Mouse (Mus musculus): ENCODE measurements around the gene Zfyve16. TPM values are rescaled to one million over a fixed set of nuclear protein-coding genes. Genes with fewer than 3 reads are reported as not detected.

Zfyve16 gene
- polyA plus RNA-seq, 1 experiment = 18.6 TPM

- TF ChIP-seq POLR2A (IDR thresholded peaks at IDR 0.05; ENCODE audit: borderline replicate concordance, extremely low read depth, insufficient read depth, insufficient read length, poor library complexity, severe bottlenecking) = no peak
- no peak for TF ChIP-seq CTCF (IDR thresholded peaks at IDR 0.05; ENCODE audit: borderline replicate concordance, extremely low read depth, insufficient read depth, insufficient read length)
- no peak for DNase-seq (ENCODE audit: low read depth)
These were observed 66.0 kb downstream of the Zfyve16 start for GRCm38 (mm10) chr13:92464698-92465097.

DNA sequence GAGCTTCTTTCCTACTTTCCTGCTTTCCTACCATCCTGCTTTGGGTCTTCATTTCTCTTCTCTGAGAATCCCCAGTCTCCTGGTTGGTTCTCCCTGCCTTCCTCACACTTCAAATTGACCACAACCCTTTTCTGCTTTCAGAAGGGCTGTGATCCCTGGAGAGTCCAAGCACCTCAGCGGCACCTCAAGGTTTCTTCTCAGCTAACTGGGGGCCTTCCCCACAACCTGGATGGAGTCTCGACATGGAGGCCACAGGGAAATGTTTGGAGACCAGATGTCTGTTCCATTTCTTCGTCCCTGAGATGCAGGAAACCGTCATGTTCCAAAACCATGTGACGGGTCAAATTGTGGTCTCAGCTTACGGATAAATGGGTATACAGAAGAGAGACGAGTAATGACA lies 83.8 kb downstream of the Zfyve16 start:
- TF ChIP-seq POLR2A (IDR thresholded peaks at IDR 0.05; ENCODE audit: borderline replicate concordance, extremely low read depth, insufficient read depth, insufficient read length, poor library complexity, severe bottlenecking) (no peak), CTCF (IDR thresholded peaks at IDR 0.05; ENCODE audit: borderline replicate concordance, extremely low read depth, insufficient read depth, insufficient read length) (no peak)
- no peak for DNase-seq (ENCODE audit: low read depth)

GRCm38 (mm10) chr13:92440286-92440685 lies 90.4 kb downstream of the Zfyve16 start:
- TF ChIP-seq CTCF (IDR thresholded peaks at IDR 0.05; ENCODE audit: borderline replicate concordance, extremely low read depth, insufficient read depth, insufficient read length) (no peak), POLR2A (IDR thresholded peaks at IDR 0.05; ENCODE audit: borderline replicate concordance, extremely low read depth, insufficient read depth, insufficient read length, poor library complexity, severe bottlenecking) (no peak)
- DNase-seq (ENCODE audit: low read depth) = no peak

GRCm38 (mm10) chr13:92438656-92439055 lies 92.0 kb downstream of the Zfyve16 start:
- no peak for DNase-seq (ENCODE audit: low read depth)
- TF ChIP-seq CTCF (IDR thresholded peaks at IDR 0.05; ENCODE audit: borderline replicate concordance, extremely low read depth, insufficient read depth, insufficient read length) (no peak), POLR2A (IDR thresholded peaks at IDR 0.05; ENCODE audit: borderline replicate concordance, extremely low read depth, insufficient read depth, insufficient read length, poor library complexity, severe bottlenecking) (no peak)

Other genes starting within 250 kb of the Zfyve16 start
- gene Gm20379, start 224.9 kb downstream of the Zfyve16 start, polyA plus RNA-seq (2012; rRNA removed) = not detected in 2 replicates
- gene Dhfr, start 176.1 kb downstream of the Zfyve16 start, polyA plus RNA-seq (2012; rRNA removed) = 4.8 and 6.6 TPM in 2 replicates
- gene Msh3, start 175.9 kb downstream of the Zfyve16 start, polyA plus RNA-seq (2012; rRNA removed) = 20.9 and 22.8 TPM in 2 replicates
- gene Ankrd34b, start 105.0 kb downstream of the Zfyve16 start, polyA plus RNA-seq (2012; rRNA removed) = 1.4 and 2.9 TPM in 2 replicates
- gene Fam151b, start 46.9 kb downstream of the Zfyve16 start, polyA plus RNA-seq (2012; rRNA removed) = 4.1 and 6.4 TPM in 2 replicates
- gene Spz1, start 45.3 kb upstream of the Zfyve16 start, polyA plus RNA-seq (2012; rRNA removed) = not detected in 2 replicates
- 31.7 and 34.8 TPM in 2 replicates for gene Serinc5, start 80.2 kb upstream of the Zfyve16 start, polyA plus RNA-seq (2012; rRNA removed)